Mouse (Mus musculus) urinary bladder, postnatal 10 days (tissue): ENCODE measurements around the gene Susd3.

Source experiments
- DNase-seq: peaks from one replicate; pipeline ENCODE4 v3.0.0; 2022; ENCODE audit warnings: low spot score

The Susd3 gene

GRCm38 (mm10) chr13:49212711-49213500 is 35.6 kb downstream of the Susd3 start:
- no peak for DNase-seq

- no peak for DNase-seq
These were observed 39.2 kb downstream of the Susd3 start for GRCm38 (mm10) chr13:49209306-49209705.

DNA sequence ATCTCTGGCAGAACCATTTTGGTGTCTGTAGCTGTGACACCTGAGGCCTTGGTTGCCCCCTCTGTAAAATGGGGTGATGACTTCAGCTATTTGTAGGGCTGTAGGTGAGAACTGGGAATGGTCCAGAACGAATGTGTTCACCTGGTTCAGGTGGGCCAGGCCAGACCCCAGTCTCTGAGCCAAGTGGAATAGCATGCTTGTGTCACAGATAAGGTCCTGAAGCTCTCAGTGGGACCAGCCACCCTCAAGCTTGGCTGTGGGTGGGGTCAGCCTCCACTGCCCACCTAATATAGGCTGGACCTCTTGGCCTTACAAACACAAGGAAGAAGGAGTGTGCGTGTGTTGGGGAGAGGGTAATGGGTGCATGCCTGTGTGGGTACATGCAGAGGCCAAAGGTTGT is 42.2 kb downstream of the Susd3 start:
- DNase-seq = no peak

GRCm38 (mm10) chr13:49205381-49205998 is 43.0 kb downstream of the Susd3 start:
- DNase-seq = no peak

GRCm38 (mm10) chr13:49202556-49202955 is 46.0 kb downstream of the Susd3 start:
- DNase-seq = no peak

- DNase-seq = no peak
These were observed 47.8 kb downstream of the Susd3 start for GRCm38 (mm10) chr13:49200688-49201087.

GRCm38 (mm10) chr13:49199891-49200290 is 48.6 kb downstream of the Susd3 start:
- no peak for DNase-seq

DNA sequence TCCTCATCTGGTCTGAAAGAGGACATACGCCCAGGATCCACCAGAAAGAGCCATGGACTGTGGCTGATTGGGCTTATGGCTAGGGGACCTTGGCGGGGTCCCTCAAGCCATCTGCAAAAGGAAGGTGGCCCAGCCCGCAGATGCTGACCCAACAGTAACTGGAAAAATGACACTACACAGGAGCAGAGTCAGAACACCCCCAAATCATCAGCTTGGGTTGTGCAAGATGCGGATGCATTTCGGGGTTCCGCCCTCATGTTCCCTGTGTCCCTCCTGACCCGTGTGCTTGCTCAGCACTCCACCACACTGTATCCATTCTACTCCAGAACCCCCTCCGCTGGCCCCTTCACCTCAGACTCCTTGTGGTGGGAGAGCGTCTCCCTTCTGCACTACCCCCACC is 49.8 kb downstream of the Susd3 start:
- DNase-seq = no peak

DNA sequence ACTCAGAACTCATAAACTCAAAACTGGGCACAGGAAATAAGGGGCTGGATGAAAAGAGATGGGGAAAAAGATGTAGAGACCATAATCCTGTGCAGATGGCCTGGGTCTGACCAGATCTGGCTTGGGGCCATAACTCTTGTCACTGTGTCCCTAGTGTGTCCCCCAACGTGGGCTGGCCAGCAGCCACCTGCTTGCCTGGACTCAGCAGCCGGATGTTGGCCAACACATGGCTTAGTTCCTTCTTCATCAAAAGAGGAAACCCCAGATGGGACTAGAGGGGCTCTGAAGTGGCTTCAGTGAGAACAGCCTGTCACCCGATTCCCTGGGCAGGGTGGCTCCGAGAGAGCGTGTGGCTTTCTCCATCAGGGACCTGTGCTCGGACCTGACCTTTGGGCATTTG is 51.7 kb downstream of the Susd3 start:
- no peak for DNase-seq

- no peak for DNase-seq
These were observed 52.3 kb downstream of the Susd3 start for GRCm38 (mm10) chr13:49196211-49196610.

- DNase-seq = no peak
These were observed 52.9 kb downstream of the Susd3 start for GRCm38 (mm10) chr13:49195651-49196050.

GRCm38 (mm10) chr13:49194811-49195210 is 53.7 kb downstream of the Susd3 start:
- DNase-seq = no peak

GRCm38 (mm10) chr13:49193650-49194049 is 54.9 kb downstream of the Susd3 start:
- no peak for DNase-seq

GRCm38 (mm10) chr13:49192156-49192855 is 56.2 kb downstream of the Susd3 start:
- DNase-seq = no peak

- DNase-seq = no peak
These were observed 56.9 kb downstream of the Susd3 start for GRCm38 (mm10) chr13:49191673-49192035.

- no peak for DNase-seq
These were observed 57.4 kb downstream of the Susd3 start for GRCm38 (mm10) chr13:49190876-49191672.

DNA sequence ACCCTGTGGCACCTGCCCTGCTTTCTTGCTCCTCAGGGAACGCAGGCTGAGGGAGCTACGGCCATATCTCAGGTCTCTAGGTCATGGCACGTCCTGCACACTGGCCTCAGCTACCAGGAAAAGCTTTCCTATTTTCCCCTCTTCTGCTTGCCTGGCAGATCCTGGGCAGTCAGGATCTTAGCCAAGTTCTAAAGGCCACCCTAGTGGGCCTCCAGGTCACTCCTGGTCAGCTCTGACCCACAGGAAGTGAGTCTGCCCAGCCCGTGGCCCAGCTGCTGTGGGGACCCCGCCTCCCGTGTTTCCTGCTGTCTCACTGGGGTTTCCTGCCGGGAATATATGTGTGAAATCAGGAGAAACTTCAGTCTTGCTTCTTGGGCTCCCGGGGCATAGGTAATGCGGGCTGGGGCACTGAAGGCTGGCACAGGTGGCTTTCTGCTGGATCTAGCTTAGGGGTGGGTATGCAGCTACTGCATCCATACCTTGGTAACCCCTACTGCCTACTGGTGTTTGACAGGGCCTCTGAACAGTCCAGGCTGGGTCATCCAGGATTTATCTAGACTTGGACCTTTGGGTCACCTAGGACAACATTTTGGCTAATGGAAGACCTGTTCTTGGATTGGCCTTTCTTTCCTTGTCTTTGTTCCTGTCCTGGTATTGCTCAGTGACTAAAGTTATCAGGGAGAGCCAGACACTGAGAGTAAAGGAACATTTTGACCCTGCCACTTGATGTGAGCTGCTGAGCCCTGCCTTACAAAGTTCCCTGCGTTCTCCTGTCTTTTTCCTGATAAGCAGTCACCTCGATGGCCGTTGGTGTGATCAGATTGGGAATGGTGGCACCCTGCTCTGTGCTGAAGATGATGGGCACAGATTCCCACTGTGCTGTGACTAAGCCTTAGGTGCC is 58.3 kb downstream of the Susd3 start:
- no peak for DNase-seq

DNA sequence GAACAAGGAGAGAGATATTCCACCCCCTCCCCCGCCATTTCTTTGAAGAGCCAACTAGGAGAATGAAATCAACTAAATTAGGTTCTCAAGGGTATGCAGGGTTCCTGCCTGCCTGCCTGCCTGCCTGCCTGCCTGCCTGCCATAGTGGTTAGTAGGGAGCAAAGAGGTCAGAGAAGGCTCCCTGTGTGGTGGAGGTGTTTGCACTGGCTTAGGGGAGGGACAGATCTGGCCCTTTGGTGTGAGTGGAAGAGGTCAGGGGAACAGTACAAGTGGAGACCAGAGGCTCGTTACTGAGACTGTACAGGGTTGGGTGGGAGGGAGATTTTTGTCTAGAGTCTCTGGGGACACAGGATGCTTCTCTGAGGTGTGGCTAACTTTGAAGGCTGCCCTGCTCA is 59.5 kb downstream of the Susd3 start:
- DNase-seq = no peak

GRCm38 (mm10) chr13:49188219-49188965 is 60.1 kb downstream of the Susd3 start:
- DNase-seq = no peak
